Mouse (Mus musculus) ES-Bruce4 (cell line): ENCODE measurements at regions not wholly inside any gene's neighbourhood (a gene's known extent, or its start where the extent isn't known, plus 50 kb on each side); places are given as distances from the start of the nearest gene placed in this dataset.

Experiments used
- H3K27ac ChIP-seq: 2 replicates; pipeline ENCODE4 v1.5.1; 2012; ENCODE audit warnings: low read length, inconsistent platforms; ENCODE audit not compliant: insufficient read depth
- H3K27me3 ChIP-seq: 2 replicates; pipeline ENCODE4 v1.6.1; 2012; ENCODE audit warnings: mild to moderate bottlenecking, low read length, inconsistent platforms; ENCODE audit not compliant: control insufficient read depth, poor library complexity, insufficient read depth, severe bottlenecking
- H3K36me3 ChIP-seq: 2 replicates; pipeline ENCODE4 v1.6.1; 2012; ENCODE audit warnings: inconsistent platforms, mild to moderate bottlenecking, low read length, moderate library complexity; ENCODE audit not compliant: control insufficient read depth, poor library complexity, insufficient read depth, severe bottlenecking
- H3K4me1 ChIP-seq: one replicate; pipeline ENCODE4 v1.8.1; 2011; ENCODE audit warnings: low read length; ENCODE audit not compliant: control insufficient read depth, insufficient read depth
- H3K4me3 ChIP-seq: 2 replicates; pipeline ENCODE4 v1.5.1; 2011; ENCODE audit warnings: low read depth, mild to moderate bottlenecking, low read length
- H3K9ac ChIP-seq: 2 replicates; pipeline ENCODE4 v1.6.1; 2012; ENCODE audit warnings: low read depth, mild to moderate bottlenecking, inconsistent platforms; ENCODE audit not compliant: poor library complexity, severe bottlenecking
- H3K9me3 ChIP-seq: replicated peaks from 2 replicates; pipeline ENCODE4 v1.6.1; 2012; ENCODE audit warnings: mild to moderate bottlenecking, low read length, inconsistent platforms; ENCODE audit not compliant: control insufficient read depth, poor library complexity, insufficient read depth, severe bottlenecking
- CTCF ChIP-seq: IDR thresholded peaks from one replicate; pipeline ENCODE4 v1.8.1; 2011; ENCODE audit warnings: low read depth, low read length
- EP300 ChIP-seq: IDR thresholded peaks from 2 replicates; pipeline ENCODE4 v1.6.1; 2011; ENCODE audit warnings: low read depth, low read length; ENCODE audit not compliant: insufficient read depth
- POLR2A ChIP-seq: IDR thresholded peaks from one replicate; pipeline ENCODE4 v1.8.1; 2011; ENCODE audit warnings: low read length; ENCODE audit not compliant: insufficient read depth

DNA sequence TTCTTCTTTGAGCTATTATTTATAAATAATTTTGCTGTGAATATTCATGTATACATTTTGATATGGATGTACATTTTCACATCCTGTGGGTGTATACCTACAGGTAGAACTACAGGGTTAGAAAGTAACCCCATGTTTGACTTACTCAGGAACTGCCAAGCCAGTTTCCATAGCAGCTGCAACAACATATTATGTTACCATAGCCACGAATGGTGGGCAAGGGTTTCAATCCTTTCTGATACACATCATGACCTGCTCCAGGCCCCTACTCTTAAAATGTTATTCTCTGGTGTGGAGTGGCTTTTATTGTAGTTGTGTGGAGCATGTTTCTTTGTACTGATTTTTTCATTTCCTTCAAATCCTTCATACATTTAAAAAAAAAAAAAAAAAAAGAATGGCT lies 168.9 kb downstream of the Zfp36l2 start:
- no peaks in the 10 kb centered on the region for H3K36me3 ChIP-seq
- TF ChIP-seq CTCF (no peak), EP300 (no peak), POLR2A (no peak)
- no peak overlapping the region for H3K9ac ChIP-seq
- no peak overlapping the region for H3K4me3 ChIP-seq
- no peaks in the 10 kb centered on the region for H3K27me3 ChIP-seq
- H3K9me3 ChIP-seq: no peaks in the 10 kb centered on the region
- no peak overlapping the region for H3K27ac ChIP-seq
- H3K4me1 ChIP-seq: no peaks in the 10 kb centered on the region

DNA sequence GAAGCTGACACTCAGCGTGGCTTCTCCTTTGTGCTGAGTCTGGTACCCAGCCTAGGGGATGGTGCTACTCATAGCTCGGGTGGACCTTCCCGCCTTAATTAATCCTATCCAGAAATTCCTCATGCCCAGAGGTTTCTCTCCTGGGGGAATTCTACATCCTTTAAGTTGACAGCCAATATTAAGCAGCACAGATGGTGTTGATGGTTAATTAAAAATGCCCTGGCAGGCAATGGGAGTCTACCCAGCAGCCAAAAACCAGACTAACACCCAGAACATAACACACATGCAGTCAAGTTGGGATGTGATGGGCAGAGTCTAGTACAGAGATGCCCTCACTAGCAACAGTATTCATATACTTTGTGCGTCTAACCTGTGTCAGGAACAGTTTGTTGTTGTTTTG lies 169.9 kb downstream of the Zfp36l2 start:
- no peaks in the 10 kb centered on the region for H3K27me3 ChIP-seq
- H3K4me1 ChIP-seq: no peaks in the 10 kb centered on the region

DNA sequence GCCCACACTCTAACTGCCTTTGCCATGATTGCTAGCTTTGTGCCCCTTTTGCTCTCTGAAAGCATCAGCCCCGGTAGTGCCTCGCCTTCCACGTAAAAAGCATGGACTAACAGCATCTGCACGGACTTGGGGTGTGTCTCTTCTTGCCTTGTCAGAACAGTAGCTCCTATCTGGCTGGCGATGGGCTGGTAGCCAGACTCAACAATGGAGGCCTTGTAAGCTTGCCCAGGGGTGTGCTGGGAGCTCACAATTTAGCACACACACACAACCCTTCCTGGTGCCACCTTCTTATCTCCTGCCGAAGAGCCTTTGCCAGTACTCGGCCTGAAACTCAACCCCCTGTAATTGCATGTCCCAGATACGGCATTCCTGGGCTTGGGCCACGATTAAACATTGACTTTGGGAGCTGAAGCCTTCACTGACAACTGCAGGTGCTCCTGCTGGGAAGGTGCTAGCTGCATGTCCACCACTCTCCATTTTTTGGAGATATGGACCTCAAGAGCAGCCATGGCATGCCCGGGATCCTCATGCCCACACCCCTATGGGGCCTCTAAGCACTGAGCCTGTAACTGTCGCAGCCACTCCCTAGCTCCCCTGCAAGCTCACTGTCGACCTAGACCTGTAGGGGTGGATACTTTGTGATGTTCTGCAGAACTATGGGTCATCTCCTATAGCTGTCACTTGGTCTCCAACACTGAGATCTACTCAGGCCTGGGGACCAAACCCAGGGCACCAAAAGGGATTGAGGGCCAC lies 166.7 kb upstream of the Haao start:
- H3K27ac ChIP-seq: no peak overlapping the region

More for the DNA sequence above, 169.9 kb downstream of the Zfp36l2 start:
- Histone ChIP-seq H3K9me3 (no peaks in the 10 kb centered on the region), H3K9ac (no peak overlapping the region), H3K27ac (no peak overlapping the region), H3K4me3 (no peak overlapping the region), H3K36me3 (no peaks in the 10 kb centered on the region)
- TF ChIP-seq EP300 (no peak), POLR2A (no peak), CTCF (no peak)

DNA sequence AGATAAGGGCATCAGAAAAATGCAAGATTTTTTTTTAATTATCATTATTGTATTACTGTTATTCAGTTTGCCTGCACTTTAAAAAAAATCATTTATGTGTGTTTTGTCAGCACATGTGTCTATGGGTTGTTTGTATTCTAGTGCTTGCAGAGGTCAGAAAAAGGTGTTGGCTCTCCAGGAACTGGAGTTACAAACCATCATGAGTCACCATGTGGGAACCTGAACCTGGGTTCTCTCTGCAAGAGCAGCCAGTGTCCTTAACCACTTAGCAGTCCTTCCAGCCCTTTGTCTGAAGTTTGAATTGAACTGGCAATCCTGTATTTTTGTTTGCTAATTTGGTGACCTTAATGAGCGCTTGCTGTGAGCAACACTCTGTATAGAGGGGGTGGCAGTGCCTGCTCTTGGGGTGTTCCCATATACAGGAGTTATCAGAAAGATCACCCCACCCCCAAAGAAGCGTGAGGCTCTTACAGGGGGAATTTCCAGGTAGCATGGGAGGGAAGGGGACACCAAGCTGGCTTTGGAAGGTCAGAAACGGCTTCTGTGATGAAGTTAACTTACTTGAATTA lies 162.8 kb upstream of the Haao start:
- no peak overlapping the region for H3K4me3 ChIP-seq
- H3K4me1 ChIP-seq: peaks cover 8% of the 10 kb centered on the region
- no peaks in the 10 kb centered on the region for H3K9me3 ChIP-seq
- H3K36me3 ChIP-seq: no peaks in the 10 kb centered on the region
- TF ChIP-seq CTCF (no peak), EP300 (no peak), POLR2A (no peak)
- H3K27ac ChIP-seq: no peak overlapping the region
- H3K9ac ChIP-seq: no peak overlapping the region
- no peaks in the 10 kb centered on the region for H3K27me3 ChIP-seq

More for the DNA sequence above, 166.7 kb upstream of the Haao start:
- no peak overlapping the region for H3K4me3 ChIP-seq
- H3K27me3 ChIP-seq: no peaks in the 10 kb centered on the region
- TF ChIP-seq EP300: no peak
- TF ChIP-seq CTCF: no peak
- TF ChIP-seq POLR2A: no peak
- H3K9me3 ChIP-seq: no peaks in the 10 kb centered on the region
- H3K9ac ChIP-seq: no peak overlapping the region
- H3K36me3 ChIP-seq: no peaks in the 10 kb centered on the region
- peaks cover 5% of the 10 kb centered on the region for H3K4me1 ChIP-seq

DNA sequence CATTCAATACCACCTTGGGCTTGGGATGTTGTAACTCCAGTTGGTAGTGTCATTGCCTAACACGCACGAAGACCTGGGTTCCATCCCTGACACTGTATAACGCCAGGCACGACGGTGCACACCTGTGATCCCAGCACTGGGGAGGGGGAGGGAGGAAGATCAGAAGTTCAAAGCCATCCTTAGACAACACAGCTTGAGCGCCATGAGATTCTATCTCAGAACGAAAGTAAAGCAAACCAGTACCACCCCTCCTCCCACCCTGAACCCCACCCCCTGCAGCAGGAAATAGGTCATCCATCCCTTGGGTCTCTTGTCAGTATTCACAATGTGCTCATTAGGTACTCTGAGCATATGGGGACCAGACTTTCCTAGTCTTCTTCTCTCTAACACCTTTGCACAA lies 162.2 kb upstream of the Haao start:
- Histone ChIP-seq H3K9me3 (no peaks in the 10 kb centered on the region), H3K4me1 (peaks cover 10% of the 10 kb centered on the region), H3K36me3 (no peaks in the 10 kb centered on the region), H3K9ac (no peak overlapping the region), H3K4me3 (no peak overlapping the region), H3K27ac (no peak overlapping the region), H3K27me3 (no peaks in the 10 kb centered on the region)
- TF ChIP-seq EP300 (no peak), CTCF (no peak), POLR2A (no peak)

DNA sequence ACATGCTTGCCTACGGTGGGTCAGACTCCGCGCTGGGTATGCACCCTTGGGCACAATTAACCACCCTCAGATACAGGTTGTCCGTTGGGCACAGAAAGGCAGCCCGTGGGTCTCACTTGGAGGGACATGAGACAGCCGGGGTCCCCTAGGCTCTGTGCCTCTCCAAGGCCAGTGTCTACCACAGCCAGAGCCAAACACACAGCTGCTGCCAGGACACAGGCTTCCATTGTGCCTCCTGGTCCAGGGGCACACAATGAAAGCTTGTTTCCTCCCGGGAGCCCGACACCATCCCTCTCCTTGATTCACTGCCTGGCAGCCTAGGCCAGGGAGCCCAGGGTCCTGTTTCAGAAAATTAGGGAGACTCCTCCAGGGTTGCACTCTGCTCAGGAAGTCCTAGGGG lies 161.4 kb upstream of the Haao start:
- H3K36me3 ChIP-seq: no peaks in the 10 kb centered on the region
- H3K27ac ChIP-seq: no peak overlapping the region
- H3K9me3 ChIP-seq: no peaks in the 10 kb centered on the region
- H3K4me1 ChIP-seq: peaks cover 11% of the 10 kb centered on the region
- TF ChIP-seq EP300: no peak
- TF ChIP-seq POLR2A: no peak
- TF ChIP-seq CTCF: no peak
- H3K9ac ChIP-seq: no peak overlapping the region
- H3K27me3 ChIP-seq: no peaks in the 10 kb centered on the region
- H3K4me3 ChIP-seq: peak overlapping the region; percentile 20; the same call in 1 of the 2 replicates
